In genomic region chr2:20595000-20595399, GRCm38 (mm10) we compare ENCODE assay signal across 16 mouse cellular contexts.
"Had no signal": no experiment of that assay in that cellular context is flagged by ENCODE, and none has a peak within 500 bp of the region (broad histone marks: within the 10 kb centered on the region; RNA-seq: fewer than 3 reads in every experiment).

No protein-coding gene starts in this region.

- H3K36me3 ChIP-seq: midbrain, embryonic 10.5 days; midbrain, embryonic 12.5 days; neural tube, embryonic 13.5 days; stomach, embryonic 15.5 days had no signal

- H3K9ac ChIP-seq: lung, embryonic 14.5 days; midbrain, embryonic 12.5 days; neural tube, embryonic 13.5 days; stomach, embryonic 15.5 days had no signal

- H3K27me3 ChIP-seq: midbrain, embryonic 12.5 days; neural tube, embryonic 13.5 days; stomach, embryonic 15.5 days had no signal

- H3K4me3 ChIP-seq: midbrain, embryonic 10.5 days; midbrain, embryonic 12.5 days; myocyte; neural tube, embryonic 13.5 days; stomach, embryonic 15.5 days had no signal

- ATAC-seq: midbrain, embryonic 16.5 days had no signal

- DNase-seq: lung, adult 18-20 months; lung, embryonic 14.5 days; lung, postnatal 10 days; lung, postnatal 4 days; midbrain, embryonic 14.5 days; right cerebral cortex, postnatal 14 days; thymus, adult 18-20 months; thymus, postnatal 14 days; thymus, postnatal 36 days had no signal

- H3K4me1 ChIP-seq: neural tube, embryonic 13.5 days had no signal

- H3K9me3 ChIP-seq: midbrain, embryonic 10.5 days; midbrain, embryonic 12.5 days; neural tube, embryonic 13.5 days; stomach, embryonic 15.5 days had no signal

- H3K4me2 ChIP-seq: lung, embryonic 14.5 days; midbrain, embryonic 12.5 days; neural tube, embryonic 13.5 days; stomach, embryonic 15.5 days had no signal

- H3K27ac ChIP-seq: midbrain, embryonic 10.5 days; midbrain, embryonic 12.5 days; neural tube, embryonic 13.5 days; stomach, embryonic 15.5 days; stomach, postnatal 0 days had no signal
